Mouse (Mus musculus) neural tube, embryonic 14.5 days (tissue): ENCODE data around the gene Rcbtb2. TPM values are rescaled to one million over a fixed set of nuclear protein-coding genes. Genes with fewer than 3 reads are reported as not detected.
"Not testable (repeated sequence)": the region's sequence is repeated elsewhere in the genome, so short reads cannot be mapped to it uniquely, and the experiment has no call there.

ENCODE experiments used
- ATAC-seq: fragments of 200-750 bp; cut with Nextera tagmentation; 2 replicates; pipeline ENCODE4 v1.8.0; 2017; ENCODE audit warnings: low read depth, mild to moderate bottlenecking, moderate TSS enrichment, moderate library complexity
- H3K27ac ChIP-seq: fragments of 300-500 bp; sonication (generic); 2 replicates; pipeline ENCODE4 v1.5.1; 2014; ENCODE audit warnings: low read depth, mild to moderate bottlenecking, control low read depth, low read length, moderate library complexity, mixed read lengths
- H3K27me3 ChIP-seq: fragments of 300-500 bp; sonication (generic); 2 replicates; pipeline ENCODE4 v1.6.1; 2014; ENCODE audit warnings: low read length; ENCODE audit not compliant: control insufficient read depth, insufficient read depth
- H3K36me3 ChIP-seq: fragments of 300-500 bp; sonication (generic); 2 replicates; pipeline ENCODE4 v1.6.1; 2014; ENCODE audit warnings: low read length, mixed read lengths; ENCODE audit not compliant: control insufficient read depth, insufficient read depth
- H3K4me1 ChIP-seq: fragments of 300-500 bp; sonication (generic); 2 replicates; pipeline ENCODE4 v1.6.1; 2014; ENCODE audit warnings: low read length; ENCODE audit not compliant: control insufficient read depth, insufficient read depth
- H3K4me2 ChIP-seq: fragments of 300-500 bp; sonication (generic); 2 replicates; pipeline ENCODE4 v1.6.1; 2014; ENCODE audit warnings: mild to moderate bottlenecking, low read depth, low read length, control low read depth
- H3K4me3 ChIP-seq: fragments of 300-500 bp; sonication (generic); 2 replicates; pipeline ENCODE4 v1.5.1; 2014; ENCODE audit warnings: low read depth, low read length, control low read depth, mixed read lengths
- H3K9ac ChIP-seq: fragments of 300-500 bp; sonication (generic); replicated peaks from 2 replicates; pipeline ENCODE4 v1.6.1; 2014; ENCODE audit warnings: low read depth, mild to moderate bottlenecking, control low read depth, low read length, mixed read lengths
- H3K9me3 ChIP-seq: fragments of 300-500 bp; sonication (generic); 2 replicates; pipeline ENCODE4 v1.6.1; 2016; ENCODE audit warnings: low read length; ENCODE audit not compliant: control insufficient read depth
- WGBS: fragments of 180-500 bp; shearing (Covaris S2); extraction: QIAGEN DNeasy Blood & Tissue Kit; methylation state at CpG from one replicate; pipeline ENCODE4 v1.1.7; 2014; 5-methylcytosine and 5-hydroxymethylcytosine counted together
- polyA plus RNA-seq: library from polyadenylated mRNA; unstranded; fragments of >200 nt; fragmentation: Nextera tagmentation; extraction: Ambion mirVana; gene quantifications from 2 replicates; pipeline ENCODE4 v1.2.1, GENCODE M21; 2014

Gene Rcbtb2
- polyA plus RNA-seq, 1 experiment from 2014 or later, result 61.2 TPM

GRCm38 (mm10) chr14:73111091-73111490, 11.7 kb upstream of the Rcbtb2 start:
- H3K4me2 ChIP-seq, result no peak overlapping the region
- no peaks in the 10 kb centered on the region for H3K9me3 ChIP-seq
- H3K27ac ChIP-seq, result no peak overlapping the region
- no peaks in the 10 kb centered on the region for H3K27me3 ChIP-seq
- H3K4me3 ChIP-seq, result no peak overlapping the region
- 43% methylated on average over 1 of the region's 1 CpGs for WGBS
- no peaks in the 10 kb centered on the region for H3K36me3 ChIP-seq
- H3K4me1 ChIP-seq, result no peaks in the 10 kb centered on the region
- no peak for ATAC-seq
- no peak overlapping the region for H3K9ac ChIP-seq

DNA sequence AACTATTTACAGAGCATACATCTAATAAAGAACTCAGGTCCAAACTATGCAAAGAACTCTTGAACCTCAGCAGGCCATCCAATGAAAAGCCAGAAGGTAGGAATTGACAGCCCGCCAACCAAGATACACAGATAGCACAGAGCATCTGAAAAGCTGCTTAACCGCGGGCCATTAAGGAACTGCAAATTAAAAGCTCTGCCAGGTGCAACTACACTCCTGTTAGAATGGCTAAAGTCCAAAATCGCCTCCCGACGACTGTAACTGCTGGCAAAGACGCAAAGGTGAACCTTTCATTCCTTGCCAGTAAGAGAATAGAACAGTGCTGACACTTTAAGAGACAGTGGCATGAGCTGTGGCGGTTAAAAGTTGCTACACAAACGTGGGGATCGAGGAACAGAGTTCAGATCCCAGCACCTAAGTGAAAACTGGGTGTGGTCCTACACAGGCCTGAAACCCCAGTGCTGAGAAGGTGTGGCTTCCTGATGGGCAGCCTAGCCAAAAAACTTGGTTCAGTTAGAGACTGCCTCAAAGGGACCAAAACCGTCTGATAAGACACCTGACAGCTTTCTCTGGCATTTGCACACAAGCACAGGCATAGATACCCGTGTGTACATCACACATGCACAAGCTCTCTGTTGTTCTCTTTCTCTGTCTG, 10.5 kb upstream of the Rcbtb2 start:
- no peak overlapping the region for H3K27ac ChIP-seq

DNA sequence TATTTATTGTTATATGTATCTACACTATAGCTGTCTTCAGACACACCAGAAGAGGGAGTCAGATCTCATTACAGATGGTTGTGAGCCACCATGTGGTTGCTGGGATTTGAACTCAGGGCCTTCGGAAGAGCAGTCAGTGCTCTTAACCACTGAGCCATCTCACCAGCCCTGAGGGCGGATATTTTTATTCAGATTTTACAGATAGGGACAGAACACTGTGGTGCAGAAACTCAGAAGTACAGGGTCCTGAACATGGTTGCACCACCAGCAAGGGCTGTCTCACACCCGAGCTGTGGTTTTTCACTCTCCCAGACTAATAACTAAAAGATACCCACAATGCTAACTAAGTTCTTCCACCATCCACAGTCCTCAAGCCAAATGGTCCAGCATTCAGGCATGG, 7.9 kb upstream of the Rcbtb2 start:
- 95% methylated on average over 3 of the region's 3 CpGs for whole genome bisulfite sequencing
- not testable (repeated sequence) for H3K4me3 ChIP-seq, H3K9ac ChIP-seq, H3K27me3 ChIP-seq, ATAC-seq, H3K4me1 ChIP-seq, H3K4me2 ChIP-seq, H3K27ac ChIP-seq, H3K36me3 ChIP-seq, H3K9me3 ChIP-seq

More for the DNA sequence above, 10.5 kb upstream of the Rcbtb2 start:
- no peak for ATAC-seq
- H3K4me1 ChIP-seq, result no peaks in the 10 kb centered on the region
- WGBS, result 73% methylated on average over 12 of the region's 12 CpGs
- no peak overlapping the region for H3K4me3 ChIP-seq
- H3K9me3 ChIP-seq, result no peaks in the 10 kb centered on the region
- no peak overlapping the region for H3K9ac ChIP-seq
- no peak overlapping the region for H3K4me2 ChIP-seq
- no peaks in the 10 kb centered on the region for H3K27me3 ChIP-seq
- no peaks in the 10 kb centered on the region for H3K36me3 ChIP-seq

DNA sequence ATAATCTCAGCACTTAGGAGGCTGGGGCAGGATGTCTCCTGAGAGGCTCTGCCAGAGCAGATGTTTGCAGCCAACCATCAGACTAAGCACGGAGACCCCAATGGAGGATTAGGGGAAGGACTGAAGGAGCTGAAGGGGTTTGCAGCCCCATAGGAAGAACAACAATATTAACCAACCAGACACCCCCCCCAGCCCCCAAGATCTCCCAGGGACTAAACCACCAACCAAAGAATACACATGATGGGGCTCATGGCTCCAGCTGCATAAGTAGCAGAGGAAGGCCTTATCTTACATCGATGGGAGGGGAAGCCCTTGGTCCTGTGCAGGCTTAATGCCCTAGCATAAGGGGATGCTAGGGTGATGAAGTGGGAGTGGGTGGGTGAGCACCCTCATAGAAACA, 6.5 kb upstream of the Rcbtb2 start:
- Histone ChIP-seq H3K27me3 (no peaks in the 10 kb centered on the region), H3K9ac (no peak overlapping the region), H3K4me2 (no peak overlapping the region), H3K4me3 (no peak overlapping the region), H3K36me3 (no peaks in the 10 kb centered on the region), H3K27ac (no peak overlapping the region), H3K4me1 (no peaks in the 10 kb centered on the region), H3K9me3 (no peaks in the 10 kb centered on the region)
- no peak for ATAC-seq
- WGBS, result 67% methylated on average over 2 of the region's 2 CpGs

GRCm38 (mm10) chr14:73116938-73117337, 5.9 kb upstream of the Rcbtb2 start:
- 67% methylated on average over 9 of the region's 9 CpGs for WGBS
- no peaks in the 10 kb centered on the region for H3K9me3 ChIP-seq
- H3K27me3 ChIP-seq, result no peaks in the 10 kb centered on the region
- no peak overlapping the region for H3K4me2 ChIP-seq
- H3K4me1 ChIP-seq, result no peaks in the 10 kb centered on the region
- H3K36me3 ChIP-seq, result no peaks in the 10 kb centered on the region
- H3K27ac ChIP-seq, result no peak overlapping the region
- H3K4me3 ChIP-seq, result no peak overlapping the region
- H3K9ac ChIP-seq, result no peak overlapping the region
- no peak for ATAC-seq

DNA sequence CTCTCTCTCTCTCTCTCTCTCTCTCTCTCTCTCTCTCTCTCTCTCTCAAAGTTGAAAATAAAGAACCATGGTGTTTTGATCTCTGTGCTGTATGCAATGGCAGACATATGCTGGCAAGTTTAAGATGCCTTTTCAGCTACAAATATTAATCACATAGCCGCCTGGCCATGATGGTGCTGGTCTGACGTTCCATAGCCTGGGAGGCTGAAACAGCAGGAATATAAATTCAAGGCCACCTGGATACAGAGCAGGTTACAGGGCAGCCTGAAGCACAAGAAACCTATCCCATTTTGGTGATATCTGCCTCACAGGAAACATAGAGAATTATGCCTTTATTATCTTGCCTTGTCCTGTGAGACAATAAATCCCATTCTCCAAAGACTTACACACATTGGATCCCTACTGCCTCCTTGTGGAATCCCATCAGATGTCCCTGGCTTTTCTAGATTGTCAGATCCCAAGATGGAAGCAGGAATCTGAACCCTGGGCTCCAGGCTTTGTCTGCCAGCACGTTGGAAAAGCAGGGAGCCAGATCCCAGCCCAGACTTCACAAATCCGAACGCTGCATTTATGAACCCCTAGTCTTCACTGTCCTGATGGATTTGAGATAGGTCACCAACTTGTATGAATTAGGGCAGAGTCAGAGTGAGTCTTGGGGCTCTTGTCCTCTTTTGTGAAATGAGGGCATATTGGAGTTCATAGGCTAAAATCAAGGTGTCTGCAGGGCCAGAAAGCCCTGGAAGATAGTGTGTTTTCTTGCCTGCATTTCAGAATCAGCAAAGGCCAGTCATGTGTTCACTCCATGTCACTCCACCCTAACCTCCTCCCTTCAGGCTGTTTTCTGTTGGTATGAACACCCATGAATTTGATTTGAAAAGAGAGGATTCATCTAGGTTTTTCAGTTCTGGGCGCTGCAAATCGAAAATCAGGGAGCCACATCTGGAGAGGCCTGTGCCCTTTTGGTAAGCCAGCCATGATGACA, 5.1 kb upstream of the Rcbtb2 start:
- H3K9ac ChIP-seq, result no peak overlapping the region
- no peak for ATAC-seq
- WGBS, result 81% methylated on average over 7 of the region's 7 CpGs
- H3K4me1 ChIP-seq, result no peaks in the 10 kb centered on the region
- no peaks in the 10 kb centered on the region for H3K9me3 ChIP-seq
- no peak overlapping the region for H3K4me3 ChIP-seq
- H3K27me3 ChIP-seq, result no peaks in the 10 kb centered on the region
- H3K27ac ChIP-seq, result no peak overlapping the region
- no peak overlapping the region for H3K4me2 ChIP-seq
- no peaks in the 10 kb centered on the region for H3K36me3 ChIP-seq

- no peaks in the 10 kb centered on the region for H3K4me1 ChIP-seq
- ATAC-seq, result no peak
- WGBS, result 74% methylated on average over 14 of the region's 14 CpGs
- no peaks in the 10 kb centered on the region for H3K9me3 ChIP-seq
- H3K4me2 ChIP-seq, result no peak overlapping the region
- H3K9ac ChIP-seq, result no peak overlapping the region
- H3K27me3 ChIP-seq, result no peaks in the 10 kb centered on the region
- H3K4me3 ChIP-seq, result no peak overlapping the region
- no peaks in the 10 kb centered on the region for H3K36me3 ChIP-seq
- H3K27ac ChIP-seq, result no peak overlapping the region
These were observed 4.1 kb upstream of the Rcbtb2 start for GRCm38 (mm10) chr14:73118482-73119347.

DNA sequence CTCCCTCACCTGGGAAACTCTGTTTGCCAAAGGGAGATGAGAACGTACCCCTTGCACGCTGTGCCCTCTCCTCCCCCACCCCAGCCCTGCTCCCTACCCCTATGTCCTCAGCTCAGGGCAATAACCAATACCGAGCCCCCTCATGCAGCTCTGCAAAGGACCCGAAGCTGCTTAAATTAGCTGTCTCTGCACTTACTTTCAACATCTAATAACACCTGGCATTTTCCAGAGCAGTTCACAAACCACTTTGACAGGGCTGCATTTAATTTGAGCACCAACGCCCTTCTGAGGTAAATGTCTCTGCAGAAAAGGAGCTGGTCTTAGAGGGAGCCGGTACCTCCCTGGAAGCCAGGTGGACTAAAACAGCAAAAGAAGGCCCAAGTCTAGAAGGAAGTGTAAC, 3.4 kb upstream of the Rcbtb2 start:
- 41% methylated on average over 6 of the region's 6 CpGs for WGBS
- ATAC-seq, result no peak
- no peak overlapping the region for H3K4me2 ChIP-seq

More for the DNA sequence above, 3.4 kb upstream of the Rcbtb2 start:
- no peaks in the 10 kb centered on the region for H3K27me3 ChIP-seq
- no peak overlapping the region for H3K9ac ChIP-seq
- no peak overlapping the region for H3K4me3 ChIP-seq
- no peaks in the 10 kb centered on the region for H3K4me1 ChIP-seq
- no peaks in the 10 kb centered on the region for H3K36me3 ChIP-seq
- no peak overlapping the region for H3K27ac ChIP-seq
- no peaks in the 10 kb centered on the region for H3K9me3 ChIP-seq
